Mouse (Mus musculus) cortical plate, adult 2 months (tissue): ENCODE measurements around the gene Hip1. TPM values are rescaled to one million over a fixed set of nuclear protein-coding genes. Genes with fewer than 3 reads are reported as not detected.
"Not testable (repeated sequence)": the region's sequence is repeated elsewhere in the genome, so short reads cannot be mapped to it uniquely, and the experiment has no call there.

Experiments
- H3K27ac ChIP-seq: fragments of 200-500 bp; 2 replicates; pipeline ENCODE4 v1.5.1; 2012; ENCODE audit warnings: low read length, control low read depth, inconsistent platforms; ENCODE audit not compliant: insufficient read depth
- H3K4me1 ChIP-seq: fragments of 200-500 bp; 2 replicates; pipeline ENCODE4 v1.6.1; 2011; ENCODE audit warnings: low read length; ENCODE audit not compliant: control insufficient read depth, insufficient read depth
- H3K4me3 ChIP-seq: fragments of 200-500 bp; 2 replicates; pipeline ENCODE4 v1.5.1; 2011; ENCODE audit warnings: mild to moderate bottlenecking, low read length, control low read depth; ENCODE audit not compliant: insufficient read depth
- CTCF ChIP-seq: fragments of 200-500 bp; IDR thresholded peaks from 2 replicates; pipeline ENCODE4 v1.5.1; 2011; ENCODE audit warnings: mild to moderate bottlenecking, control low read depth, low read length; ENCODE audit not compliant: insufficient read depth; ENCODE audit errors: extremely low read depth
- POLR2A ChIP-seq: fragments of 200-500 bp; IDR thresholded peaks from 2 replicates; pipeline ENCODE4 v1.6.1; 2011; ENCODE audit warnings: mild to moderate bottlenecking, low read length, control low read depth; ENCODE audit not compliant: insufficient read depth; ENCODE audit errors: extremely low read depth
- polyA plus RNA-seq: library from polyadenylated mRNA; depleted of rRNA; stranded (reverse); fragments of >200 nt; gene quantifications from 2 replicates; pipeline ENCODE4 v1.2.3, GENCODE M21; 2012

The Hip1 gene
- polyA plus RNA-seq, 1 experiment = 29.1 TPM

DNA sequence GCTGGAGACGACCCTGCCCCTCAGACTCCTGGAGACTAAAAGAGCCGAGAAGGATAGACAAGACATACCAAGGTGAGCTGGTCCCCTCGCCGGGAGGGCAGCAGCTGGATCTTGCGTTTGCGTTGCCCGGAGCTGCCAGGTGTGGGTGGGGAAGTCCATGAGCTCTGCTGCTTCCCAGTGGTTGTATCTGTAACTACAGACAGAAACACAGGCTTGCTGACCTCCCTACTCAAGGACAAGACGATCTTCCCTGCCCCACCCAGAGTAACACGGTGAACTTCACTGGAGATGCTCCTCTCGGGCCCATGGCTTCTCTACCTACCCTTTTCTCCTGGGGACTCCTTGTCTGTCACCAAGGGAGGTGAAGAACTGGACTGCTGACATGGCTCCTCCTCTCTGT lies 161.1 kb downstream of the Hip1 start:
- Histone ChIP-seq H3K27ac (no peak overlapping the region), H3K4me1 (no peaks in the 10 kb centered on the region), H3K4me3 (no peak overlapping the region)
- no peak for TF ChIP-seq CTCF
- no peak for TF ChIP-seq POLR2A

DNA sequence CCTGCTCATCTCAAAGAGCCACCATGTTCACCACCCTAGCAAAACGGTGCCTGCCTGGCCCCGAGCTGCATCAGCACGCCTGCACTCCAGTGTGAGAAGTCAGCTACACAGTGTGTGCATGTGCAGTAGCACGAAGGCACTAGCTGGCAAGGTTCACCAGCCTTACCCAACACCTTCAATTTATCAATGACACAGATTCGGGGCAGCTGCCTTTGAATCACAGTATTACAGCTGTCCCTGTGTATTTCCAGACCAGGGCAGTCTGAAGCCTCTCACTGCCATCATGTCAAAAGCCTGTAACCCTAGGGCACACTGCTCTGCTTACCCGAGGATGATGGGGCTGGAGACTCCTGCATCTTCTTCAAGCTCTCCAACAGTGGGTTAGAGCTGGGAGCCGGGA lies 162.2 kb downstream of the Hip1 start:
- Histone ChIP-seq H3K4me1 (no peaks in the 10 kb centered on the region), H3K4me3 (no peak overlapping the region), H3K27ac (no peak overlapping the region)
- TF ChIP-seq POLR2A (no peak), CTCF (no peak)

DNA sequence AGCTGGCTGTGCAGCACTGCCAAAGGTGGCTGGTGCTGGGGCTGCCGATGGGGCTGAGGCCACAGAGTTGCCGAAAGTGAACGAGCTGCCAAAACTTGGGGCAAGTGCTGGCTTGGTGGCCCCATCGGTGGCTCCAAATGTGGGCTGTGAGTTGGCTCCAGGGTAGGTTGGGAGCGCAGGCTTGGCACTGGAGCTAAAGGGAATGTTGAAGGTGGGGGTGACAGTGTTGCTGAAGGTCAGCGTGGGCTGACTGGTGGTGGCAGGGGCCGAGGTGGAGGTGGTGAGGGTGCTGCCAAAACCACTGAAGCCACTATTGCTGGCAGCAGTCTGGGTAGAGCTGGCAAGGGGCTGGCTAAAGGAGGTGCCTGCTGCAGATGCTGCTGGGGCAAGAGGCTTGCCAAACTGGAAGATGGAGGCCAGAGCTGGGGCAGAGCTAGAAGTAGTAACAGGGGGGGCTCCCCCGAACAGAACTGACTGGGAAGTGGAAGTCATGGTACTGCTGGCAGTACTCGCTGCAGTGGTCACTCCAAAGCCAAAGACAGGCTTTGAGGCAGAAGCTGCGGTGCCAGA lies 163.5 kb downstream of the Hip1 start:
- Histone ChIP-seq H3K4me3 (no peak overlapping the region), H3K27ac (no peak overlapping the region), H3K4me1 (no peaks in the 10 kb centered on the region)
- TF ChIP-seq POLR2A = no peak
- no peak for TF ChIP-seq CTCF

- H3K4me3 ChIP-seq = no peak overlapping the region
- no peak overlapping the region for H3K27ac ChIP-seq
- no peak for TF ChIP-seq POLR2A
- H3K4me1 ChIP-seq = no peaks in the 10 kb centered on the region
These were observed 164.2 kb downstream of the Hip1 start for GRCm38 (mm10) chr5:135380681-135381080.

DNA sequence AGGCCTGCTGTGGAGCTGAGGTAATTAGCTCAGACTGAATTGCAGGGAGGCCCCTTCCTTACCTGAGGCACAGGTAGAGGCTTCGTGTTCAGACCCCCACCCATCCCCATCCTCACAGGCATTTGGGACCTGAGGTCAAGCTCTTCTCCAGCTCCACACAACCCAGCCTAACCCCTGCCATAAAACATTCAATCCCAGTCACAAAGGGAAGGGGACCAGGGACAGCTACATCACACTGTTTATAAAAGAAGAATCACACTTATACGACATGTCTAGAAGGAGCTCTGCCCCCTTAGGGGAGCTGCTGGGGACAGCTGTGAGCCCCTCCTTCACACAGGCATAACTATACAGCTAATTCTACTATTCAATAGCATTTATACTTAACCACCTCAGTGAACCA lies 168.6 kb downstream of the Hip1 start:
- Histone ChIP-seq H3K4me1 (no peaks in the 10 kb centered on the region), H3K4me3 (no peak overlapping the region), H3K27ac (no peak overlapping the region)
- no peak for TF ChIP-seq POLR2A

- H3K4me3 ChIP-seq = no peak overlapping the region
- no peak for TF ChIP-seq CTCF
- no peak for TF ChIP-seq POLR2A
- H3K4me1 ChIP-seq = peaks cover 4% of the 10 kb centered on the region; the same call in 1 of the 2 replicates
- no peak overlapping the region for H3K27ac ChIP-seq
These were observed 169.8 kb downstream of the Hip1 start for GRCm38 (mm10) chr5:135375167-135375566.

GRCm38 (mm10) chr5:135373601-135374000 lies 171.3 kb downstream of the Hip1 start:
- Histone ChIP-seq H3K4me1 (peaks cover 4% of the 10 kb centered on the region; the same call in 1 of the 2 replicates), H3K4me3 (no peak overlapping the region)
- no peak for TF ChIP-seq POLR2A
- TF ChIP-seq CTCF = no peak

DNA sequence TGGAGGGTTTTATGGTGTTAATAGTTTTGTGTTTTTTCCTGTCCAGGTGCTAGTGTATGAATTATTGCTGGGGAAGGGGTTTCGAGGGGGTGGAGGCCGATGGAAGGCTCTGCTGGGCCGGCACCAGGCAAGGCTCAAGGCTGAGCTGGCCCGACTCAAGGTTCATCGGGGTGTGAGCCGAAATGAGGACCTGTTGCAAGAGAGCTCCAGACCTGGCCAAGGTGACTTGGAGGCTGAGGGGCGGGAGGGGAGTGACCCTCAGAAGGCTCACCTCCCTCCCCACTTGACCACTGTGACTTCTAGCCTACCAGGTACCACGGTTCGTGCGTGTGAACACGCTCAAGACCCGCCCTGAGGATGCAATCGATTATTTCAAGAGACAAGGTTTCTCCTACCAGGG lies 173.7 kb downstream of the Hip1 start:
- TF ChIP-seq CTCF = no peak
- TF ChIP-seq POLR2A = no peak
- H3K27ac ChIP-seq = no peak overlapping the region
- peaks cover 4% of the 10 kb centered on the region; the same call in 1 of the 2 replicates for H3K4me1 ChIP-seq
- no peak overlapping the region for H3K4me3 ChIP-seq

More at GRCm38 (mm10) chr5:135373601-135374000, 171.3 kb downstream of the Hip1 start:
- no peak overlapping the region for H3K27ac ChIP-seq

GRCm38 (mm10) chr5:135369787-135370654 lies 174.9 kb downstream of the Hip1 start, which contains the start of gene Nsun5:
Gene Nsun5 (plus strand): TSS chr5:135369953.
- Histone ChIP-seq H3K4me1 (peaks cover 4% of the 10 kb centered on the region; the same call in 1 of the 2 replicates), H3K27ac (0 out of 2 replicates have a peak within 1 kb of the TSS, but pooled peaks have one; percentile 7), H3K4me3 (peak within 1 kb of the TSS; percentile 98)
- TF ChIP-seq CTCF (no peak), POLR2A (0 out of 2 replicates have a peak, but pooled peaks have one; percentile 43)

GRCm38 (mm10) chr5:135369196-135369595 lies 175.7 kb downstream of the Hip1 start:
- peak overlapping the region; percentile 98 for H3K4me3 ChIP-seq
- not testable (repeated sequence) for H3K27ac ChIP-seq, H3K4me1 ChIP-seq
